Mouse (Mus musculus) cerebral cortex, adult 2 months (tissue): ENCODE results near the gene Ccdc102a.

Experiments used
- WGBS: fragments of 180-500 bp; shearing (Covaris S2); methylation state at CpG from one replicate; pipeline ENCODE4 v1.1.7; 2018; 5-methylcytosine and 5-hydroxymethylcytosine counted together

Ccdc102a gene

GRCm38 (mm10) chr8:94922176-94922575, 4.3 kb upstream of the Ccdc102a start:
- WGBS: 74% methylated on average over 6 of the region's 6 CpGs

GRCm38 (mm10) chr8:94917352-94917751, 546 bp downstream of the Ccdc102a start:
- 2% methylated on average over 25 of the region's 27 CpGs for WGBS

- 38% methylated on average over 10 of the region's 10 CpGs for WGBS
These were observed 956 bp downstream of the Ccdc102a start for GRCm38 (mm10) chr8:94916960-94917324.

DNA sequence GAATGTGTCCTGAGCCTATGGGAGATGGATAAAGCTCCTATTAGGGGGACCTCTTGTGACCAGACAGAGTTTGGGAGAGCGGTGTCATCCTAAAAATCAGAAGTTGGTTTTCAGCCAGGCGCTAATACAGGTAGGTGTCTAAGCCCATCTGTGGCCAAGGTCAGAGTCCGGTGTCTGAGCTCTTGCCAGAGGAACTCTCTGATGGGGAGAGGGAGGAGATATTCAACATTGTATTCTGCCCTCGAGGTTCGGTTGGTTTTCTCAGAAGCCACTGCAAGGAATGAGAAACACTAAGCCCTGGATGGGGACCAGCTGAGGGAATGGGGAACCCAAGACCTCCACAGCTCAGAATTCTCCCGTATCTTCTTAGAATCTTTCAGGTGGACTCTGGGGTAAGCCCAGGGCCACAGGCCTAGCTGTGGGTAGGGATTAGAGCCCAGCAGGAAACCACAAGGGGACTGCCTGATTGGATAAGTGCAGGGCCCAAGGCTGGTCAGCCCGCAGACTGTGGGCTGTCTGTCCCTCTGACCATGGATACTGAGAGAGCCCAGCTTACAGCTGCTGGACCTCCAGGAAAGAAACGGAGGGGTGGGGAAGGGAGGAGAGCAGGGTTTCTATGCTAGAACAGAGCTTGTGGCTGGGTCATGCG, 1.5 kb downstream of the Ccdc102a start:
- 74% methylated on average over 9 of the region's 9 CpGs for WGBS

DNA sequence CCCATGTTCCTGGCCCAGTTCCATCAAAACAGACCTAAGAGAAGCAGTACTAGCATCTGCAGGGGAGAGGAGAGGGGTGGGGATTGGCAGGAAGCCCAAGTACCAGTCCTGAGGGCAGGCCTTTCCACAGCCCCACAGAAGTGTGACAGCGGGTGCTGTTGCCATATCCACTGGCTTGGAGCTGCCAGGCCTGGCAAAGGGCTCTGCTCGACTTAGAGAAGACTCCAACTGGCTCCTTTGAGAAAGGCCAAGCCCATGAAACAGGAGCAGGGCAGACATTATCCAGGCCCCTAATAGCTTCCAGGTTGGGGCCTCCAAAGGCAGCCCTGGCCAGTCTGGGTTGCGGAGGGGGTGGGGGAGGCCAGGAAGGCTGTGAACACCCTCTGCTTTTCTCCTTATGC, 3.2 kb downstream of the Ccdc102a start:
- WGBS: 75% methylated on average over 3 of the region's 3 CpGs

DNA sequence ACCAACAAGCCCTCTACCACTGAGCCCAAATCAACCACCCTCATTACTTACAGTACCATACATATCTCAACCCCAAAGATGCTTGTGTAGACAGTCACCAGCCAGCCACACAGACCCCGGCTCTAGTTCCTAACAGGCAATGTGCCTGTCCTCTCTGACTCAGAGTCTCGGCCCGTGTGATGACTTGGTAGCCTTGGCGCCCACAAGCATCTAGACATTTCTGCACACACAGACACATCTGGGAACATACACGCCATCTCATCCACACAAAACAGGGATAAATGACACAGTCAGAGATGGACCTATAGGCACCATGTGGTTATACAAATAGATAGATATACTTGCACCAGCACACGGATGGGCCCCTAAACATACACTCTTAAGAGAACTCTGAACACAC, 3.6 kb downstream of the Ccdc102a start:
- 81% methylated on average over 6 of the region's 6 CpGs for WGBS

- 26% methylated on average over 77 of the region's 77 CpGs for WGBS
These were observed 4.7 kb downstream of the Ccdc102a start for GRCm38 (mm10) chr8:94913061-94913660.

DNA sequence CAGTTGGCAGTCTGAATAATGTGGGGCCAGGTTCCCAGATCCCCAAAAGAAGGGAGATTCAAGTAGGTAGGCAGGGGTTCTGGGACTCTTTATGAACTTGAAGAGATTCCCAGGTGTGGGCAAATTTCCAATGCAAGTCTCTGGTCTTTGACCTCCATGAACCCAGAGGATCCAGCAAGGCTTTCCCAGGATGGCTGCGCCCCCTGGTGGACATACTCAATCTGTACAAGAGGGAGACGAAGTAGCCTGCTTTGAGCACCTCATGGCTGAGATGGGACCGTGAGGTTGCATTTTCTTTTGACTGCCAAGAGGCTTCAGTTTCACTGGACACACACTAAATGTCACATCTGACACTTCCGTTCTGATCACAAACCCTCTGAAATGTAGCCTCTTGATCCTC, 9.1 kb downstream of the Ccdc102a start:
- 21% methylated on average over 4 of the region's 4 CpGs for WGBS

DNA sequence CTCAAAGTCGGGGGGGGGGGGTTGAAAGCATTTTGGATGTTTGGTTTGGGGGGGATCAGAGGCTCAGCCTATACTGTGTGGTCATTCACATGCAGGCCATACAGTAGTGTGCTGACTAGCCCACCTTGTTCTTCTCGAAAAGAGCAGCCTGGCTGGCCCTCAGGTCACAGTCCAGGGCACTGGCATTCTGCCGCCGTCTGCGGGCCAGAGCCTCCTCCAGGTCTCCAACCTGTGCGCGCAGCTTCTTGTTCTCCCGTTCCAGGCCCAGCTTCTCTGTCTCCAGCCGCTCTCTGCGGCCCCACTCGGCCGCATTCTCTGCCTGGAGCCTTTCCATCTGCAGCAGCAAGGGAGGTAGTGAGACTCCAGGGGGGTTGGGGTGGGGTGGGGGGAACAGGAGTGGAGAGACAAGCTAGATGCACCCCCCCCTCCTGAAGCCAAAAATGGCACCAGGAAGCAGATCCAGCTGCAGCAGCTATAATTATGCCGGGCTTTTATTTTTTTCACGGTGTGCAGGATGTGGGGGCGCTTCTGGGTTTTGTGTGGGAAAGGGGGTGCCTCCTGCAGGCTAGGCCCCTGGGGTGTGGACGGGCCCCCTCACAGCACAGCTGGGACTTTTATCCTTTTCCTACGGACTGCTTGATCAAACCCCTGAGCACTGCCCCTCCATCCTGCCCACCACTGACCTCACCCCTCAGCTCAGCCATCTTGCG, 10.2 kb downstream of the Ccdc102a start:
- WGBS: 73% methylated on average over 18 of the region's 18 CpGs

DNA sequence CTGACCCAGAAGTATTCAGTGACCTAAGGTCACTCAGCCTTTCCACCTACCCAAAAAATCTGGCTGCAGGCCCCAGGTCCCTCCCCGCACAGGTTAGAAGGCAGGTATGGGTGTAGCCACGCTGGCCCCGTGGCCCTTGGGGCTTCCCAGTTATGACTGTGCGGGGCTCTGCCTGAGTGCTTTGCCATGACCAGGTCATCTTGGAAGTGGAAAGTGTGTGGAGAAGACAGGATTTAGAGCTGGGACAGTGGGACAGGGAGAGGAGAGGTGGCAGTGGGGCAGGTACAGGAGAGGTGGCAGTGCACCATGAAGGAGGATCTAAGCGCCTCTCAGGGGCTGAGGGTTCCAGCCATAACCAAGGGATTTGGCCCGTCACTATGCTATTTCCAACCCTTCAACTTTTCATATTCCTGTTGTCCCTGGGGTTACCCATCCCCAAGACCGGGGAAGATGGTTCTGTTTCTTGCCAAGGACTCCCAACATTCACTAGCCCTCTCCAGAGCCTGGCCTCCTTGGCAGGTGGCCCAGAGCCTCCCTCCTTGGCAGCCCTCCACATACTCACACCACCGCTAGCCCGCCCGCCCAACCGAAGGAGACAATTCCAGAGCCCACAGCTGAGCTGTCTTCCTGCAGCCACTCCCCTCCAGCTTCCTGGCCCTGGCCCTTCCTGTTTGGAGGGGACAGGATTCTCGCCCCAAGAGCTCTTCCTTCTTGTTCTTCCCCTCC, 13.3 kb downstream of the Ccdc102a start:
- 69% methylated on average over 12 of the region's 12 CpGs for WGBS

GRCm38 (mm10) chr8:94903709-94904108, 14.2 kb downstream of the Ccdc102a start:
- 82% methylated on average over 12 of the region's 12 CpGs for WGBS

DNA sequence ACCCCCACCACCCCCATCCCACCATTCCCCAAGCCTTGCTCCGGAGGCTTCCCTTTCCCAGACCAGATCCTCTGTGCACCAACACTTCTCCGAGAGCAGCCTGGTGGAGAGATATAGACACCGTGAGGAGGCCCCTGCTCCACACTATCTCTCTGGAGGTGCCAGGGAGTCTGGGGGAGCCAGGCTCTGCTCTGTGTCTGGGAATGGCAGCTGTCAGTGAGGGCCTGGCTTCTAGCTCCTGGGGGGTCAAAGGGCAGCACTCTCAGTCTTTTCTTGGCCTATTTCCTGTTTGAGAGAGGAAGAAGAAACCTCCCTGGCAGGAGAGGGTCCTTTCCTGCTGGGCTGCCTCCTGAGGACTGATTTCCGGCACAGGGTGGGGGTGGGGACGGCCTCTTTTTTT, 16.9 kb downstream of the Ccdc102a start:
- 62% methylated on average over 5 of the region's 5 CpGs for WGBS

DNA sequence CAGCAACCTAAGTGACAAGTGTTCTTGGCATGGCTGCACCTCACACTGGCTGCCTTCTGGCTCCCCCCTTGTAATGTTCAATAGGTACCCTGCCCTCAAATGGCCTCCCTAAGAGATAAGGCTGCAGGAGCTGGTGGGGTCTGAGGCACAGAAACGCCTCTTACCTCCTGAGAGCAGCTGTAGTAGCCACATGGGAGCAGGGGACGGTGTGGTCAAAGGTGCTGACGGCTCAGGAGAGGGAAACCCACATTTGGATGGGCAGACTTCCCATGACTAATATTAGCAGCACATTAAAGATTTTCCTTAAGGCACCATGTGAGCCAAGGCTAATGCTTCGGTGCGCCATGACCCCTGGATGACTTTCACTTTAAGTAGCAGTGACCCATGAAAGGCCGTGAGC, 17.3 kb downstream of the Ccdc102a start:
- WGBS: 60% methylated on average over 6 of the region's 6 CpGs

- WGBS: 49% methylated on average over 11 of the region's 11 CpGs
These were observed 18.6 kb downstream of the Ccdc102a start for GRCm38 (mm10) chr8:94899262-94899661.

DNA sequence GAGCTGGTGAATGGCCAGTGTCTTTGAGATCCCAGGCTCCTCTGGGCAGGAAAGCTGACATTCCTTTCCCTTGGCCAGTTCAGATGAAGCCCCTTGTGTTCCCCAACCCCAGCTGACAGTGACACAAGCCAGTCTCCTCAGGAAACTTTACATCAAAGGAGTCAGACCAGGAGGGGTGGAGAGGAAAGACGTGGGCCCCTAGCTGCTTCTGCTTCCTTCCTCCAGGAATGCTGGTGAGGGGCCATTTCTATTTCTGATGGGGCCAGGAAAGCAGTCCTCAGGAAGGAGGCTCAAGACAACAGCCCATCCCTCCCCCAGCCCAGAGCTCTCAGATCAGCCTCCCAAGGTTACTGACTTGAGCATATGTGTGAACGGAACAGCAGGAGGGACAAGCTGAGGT, 25.0 kb downstream of the Ccdc102a start:
- 75% methylated on average over 2 of the region's 2 CpGs for WGBS

DNA sequence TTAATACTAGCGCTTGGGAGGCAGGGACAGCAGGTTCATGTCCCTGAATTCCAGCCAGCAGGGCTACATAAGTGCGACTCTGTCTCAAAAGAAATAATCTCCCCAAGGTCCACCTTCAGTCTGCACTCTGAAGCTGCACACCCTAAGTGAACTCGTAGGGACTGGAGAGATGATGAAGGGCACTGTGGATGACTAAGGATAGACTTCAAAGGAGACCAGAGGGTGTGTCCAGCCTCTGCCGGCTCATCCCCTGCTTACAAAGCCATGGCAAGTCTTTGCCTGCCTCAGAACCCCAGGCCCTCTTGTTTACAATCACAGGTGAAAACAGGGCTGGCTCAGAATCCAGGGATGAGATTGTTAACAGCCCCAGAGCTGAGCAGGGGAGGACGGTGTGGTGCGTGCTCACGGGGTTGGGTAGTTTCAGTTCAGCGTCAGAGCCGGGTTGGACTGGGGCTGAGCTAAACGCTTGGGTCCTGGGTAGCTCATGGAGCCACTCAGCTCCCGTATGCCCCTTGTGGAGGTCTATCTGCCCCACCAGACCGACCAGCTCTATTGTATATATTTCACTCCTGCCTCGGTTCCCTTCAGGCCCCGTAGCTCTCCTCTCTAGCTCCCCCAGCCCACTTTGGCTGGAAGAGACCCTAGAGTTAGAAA, 29.4 kb downstream of the Ccdc102a start:
- WGBS: 56% methylated on average over 14 of the region's 14 CpGs

- WGBS: 86% methylated on average over 4 of the region's 4 CpGs
These were observed 37.2 kb downstream of the Ccdc102a start for GRCm38 (mm10) chr8:94880742-94881141.

GRCm38 (mm10) chr8:94876820-94877219, 41.1 kb downstream of the Ccdc102a start:
- 67% methylated on average over 3 of the region's 3 CpGs for WGBS

GRCm38 (mm10) chr8:94876197-94876730, 41.6 kb downstream of the Ccdc102a start, which contains the start of gene Dok4:
Dok4 (minus strand) TSS chr8:94876330.
- 1% methylated on average over 36 of the region's 37 CpGs for WGBS

GRCm38 (mm10) chr8:94875871-94876150, 42.1 kb downstream of the Ccdc102a start:
- WGBS: under 1% methylated on average over 20 of the region's 20 CpGs

- 9% methylated on average over 17 of the region's 17 CpGs for whole genome bisulfite sequencing
These were observed 42.6 kb downstream of the Ccdc102a start for GRCm38 (mm10) chr8:94875096-94875870.
